Mouse (Mus musculus) embryonic facial prominence, embryonic 11.5 days (tissue): ENCODE results near the gene Jazf1. TPM values are rescaled to one million over a fixed set of nuclear protein-coding genes. Genes with fewer than 3 reads are reported as not detected.

ENCODE experiments used
- ATAC-seq: fragments of 200-750 bp; cut with Nextera tagmentation; replicated peaks from 2 replicates; pipeline ENCODE4 v1.8.0; 2017; ENCODE audit warnings: low read depth; ENCODE audit not compliant: insufficient number of reproducible peaks, low FRiP score, low TSS enrichment
- DNase-seq: peaks from one replicate; pipeline ENCODE4 v3.0.0-alpha.2; 2015; ENCODE audit warnings: low spot score
- H3K27ac ChIP-seq: fragments of 300-500 bp; sonication (generic); replicated peaks from 2 replicates; pipeline ENCODE4 v1.5.1; 2014; ENCODE audit warnings: mild to moderate bottlenecking, low read depth, low read length, control low read depth
- H3K27me3 ChIP-seq: fragments of 300-500 bp; sonication (generic); 2 replicates; pipeline ENCODE4 v1.6.1; 2014; ENCODE audit warnings: mild to moderate bottlenecking, low read length, moderate library complexity, mixed read lengths; ENCODE audit not compliant: control insufficient read depth, insufficient read depth
- H3K36me3 ChIP-seq: fragments of 300-500 bp; sonication (generic); replicated peaks from 2 replicates; pipeline ENCODE4 v1.6.1; 2014; ENCODE audit warnings: low read depth, mild to moderate bottlenecking, low read length, moderate library complexity, mixed read lengths; ENCODE audit not compliant: control insufficient read depth, insufficient read depth
- H3K4me1 ChIP-seq: fragments of 300-500 bp; sonication (generic); 2 replicates; pipeline ENCODE4 v1.6.1; 2014; ENCODE audit warnings: low read length, mixed read lengths; ENCODE audit not compliant: control insufficient read depth, insufficient read depth
- H3K4me2 ChIP-seq: fragments of 300-500 bp; sonication (generic); 2 replicates; pipeline ENCODE4 v1.6.1; 2014; ENCODE audit warnings: low read depth, mild to moderate bottlenecking, control low read depth, low read length, moderate library complexity
- H3K4me3 ChIP-seq: fragments of 300-500 bp; sonication (generic); 2 replicates; pipeline ENCODE4 v1.5.1; 2014; ENCODE audit warnings: low read depth, low read length, control low read depth
- H3K9ac ChIP-seq: fragments of 300-500 bp; sonication (generic); replicated peaks from 2 replicates; pipeline ENCODE4 v1.6.1; 2014; ENCODE audit warnings: mild to moderate bottlenecking, control low read depth, low read length
- H3K9me3 ChIP-seq: fragments of 300-500 bp; sonication (generic); replicated peaks from 2 replicates; pipeline ENCODE4 v1.6.1; 2016; ENCODE audit warnings: mild to moderate bottlenecking, low read length, inconsistent platforms, mixed read lengths; ENCODE audit not compliant: control insufficient read depth
- WGBS: fragments of 180-500 bp; shearing (Covaris S2); extraction: QIAGEN DNeasy Blood & Tissue Kit; methylation state at CpG from one replicate; pipeline ENCODE4 v1.1.7; 2014; 5-methylcytosine and 5-hydroxymethylcytosine counted together
- polyA plus RNA-seq: library from polyadenylated mRNA; unstranded; fragments of >200 nt; fragmentation: Nextera tagmentation; extraction: Ambion mirVana; gene quantifications from 2 replicates; pipeline ENCODE4 v1.2.1, GENCODE M21; 2014

Jazf1 gene
- 5.0 and 6.5 TPM in 2 replicates for polyA plus RNA-seq

DNA sequence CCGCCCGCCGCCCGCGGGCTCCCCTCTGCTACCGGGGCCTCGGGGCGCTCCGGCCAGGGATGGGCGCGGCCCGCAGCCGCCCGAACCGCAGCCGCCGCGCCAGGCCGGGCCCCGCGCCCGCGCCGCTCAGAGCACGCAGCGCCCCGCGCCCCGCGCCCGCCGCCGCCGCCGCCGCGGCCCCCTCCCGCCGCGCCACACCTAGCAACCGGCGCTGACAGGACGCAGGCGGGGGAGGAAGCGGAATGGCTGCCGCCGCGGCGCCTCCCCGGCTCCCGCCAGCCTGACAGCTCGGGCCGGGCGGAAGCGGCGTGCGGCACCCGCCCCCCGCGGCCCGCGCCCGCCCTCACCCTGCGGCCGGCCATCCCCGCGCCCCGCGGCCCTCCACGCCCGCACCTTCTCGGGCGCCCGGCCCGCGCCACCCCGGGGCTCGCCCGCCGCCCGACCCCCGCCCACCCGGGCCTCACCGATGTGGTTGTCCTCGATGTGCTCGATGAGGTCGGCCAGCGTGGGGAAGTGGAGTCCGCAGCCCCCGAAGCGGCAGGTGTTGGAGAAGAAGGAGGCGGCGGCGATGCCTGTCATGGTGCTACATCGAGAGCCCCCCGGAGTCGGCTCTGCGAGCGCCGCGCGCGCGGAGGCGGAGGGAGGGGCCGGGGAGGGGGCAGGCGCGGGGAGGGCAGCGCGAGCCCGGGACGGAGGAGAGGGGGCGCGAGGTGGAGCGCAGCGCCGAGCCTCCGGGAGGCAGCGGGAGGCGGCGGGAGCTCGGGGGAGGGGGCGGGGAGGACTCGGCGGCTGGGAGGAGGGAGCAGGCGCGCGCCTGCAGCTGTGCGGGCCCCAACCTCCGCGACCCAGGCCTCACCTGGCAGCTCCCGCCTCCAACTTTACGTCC is at the start of gene Jazf1:
Gene Jazf1, minus strand, starts transcription at position 643 of the 886 bp plus-strand sequence.
- H3K9me3 ChIP-seq: no peaks in the 10 kb centered on the region
- no peaks in the 10 kb centered on the region for H3K36me3 ChIP-seq
- peak within 1 kb of the TSS; percentile 97 for H3K4me2 ChIP-seq
- ATAC-seq: peak; percentile 73
- H3K9ac ChIP-seq: peak within 1 kb of the TSS; percentile 72
- WGBS: 1% methylated on average over 41 of the region's 133 CpGs
- peaks cover 14% of the 10 kb centered on the region for H3K27me3 ChIP-seq
- DNase-seq: peak; percentile 52
- H3K4me3 ChIP-seq: peak within 1 kb of the TSS; percentile 72
- H3K4me1 ChIP-seq: peaks cover 2% of the 10 kb centered on the region; the same call in 1 of the 2 replicates
- no peak within 1 kb of the TSS for H3K27ac ChIP-seq

GRCm38 (mm10) chr6:53117855-53118254 is 49.4 kb upstream of the Jazf1 start:
- H3K27me3 ChIP-seq: no peaks in the 10 kb centered on the region
- H3K4me2 ChIP-seq: no peak overlapping the region
- H3K9me3 ChIP-seq: no peaks in the 10 kb centered on the region
- 56% methylated on average over 1 of the region's 1 CpGs for WGBS
- no peak for DNase-seq
- no peak overlapping the region for H3K4me3 ChIP-seq
- H3K4me1 ChIP-seq: no peaks in the 10 kb centered on the region
- H3K36me3 ChIP-seq: no peaks in the 10 kb centered on the region
- ATAC-seq: no peak
- no peak overlapping the region for H3K27ac ChIP-seq
- no peak overlapping the region for H3K9ac ChIP-seq

DNA sequence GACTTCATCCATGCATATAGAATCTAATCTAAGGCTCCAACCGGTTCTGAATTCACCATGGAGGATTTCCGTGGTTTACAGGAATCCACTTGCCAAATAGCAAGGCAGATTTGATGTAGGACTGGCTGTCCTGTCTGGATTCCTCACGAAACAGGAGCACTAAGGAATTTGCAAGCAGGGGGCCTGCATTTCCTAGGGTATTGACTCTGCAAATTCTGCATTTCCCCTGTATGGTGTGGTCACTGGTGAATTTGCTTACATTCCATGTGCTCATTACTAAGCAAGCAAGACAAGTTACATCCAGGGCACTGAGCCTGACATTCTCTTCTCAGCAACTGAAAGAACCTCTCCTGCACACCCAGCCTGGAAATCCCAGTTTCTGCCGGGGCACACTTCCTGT is 18.4 kb upstream of the Jazf1 start:
- Histone ChIP-seq H3K27me3 (no peaks in the 10 kb centered on the region), H3K4me1 (no peaks in the 10 kb centered on the region), H3K4me2 (no peak overlapping the region), H3K9ac (no peak overlapping the region), H3K9me3 (no peaks in the 10 kb centered on the region), H3K4me3 (no peak overlapping the region), H3K27ac (no peak overlapping the region), H3K36me3 (no peaks in the 10 kb centered on the region)
- WGBS: 50% methylated on average over 4 of the region's 4 CpGs
- no peak for ATAC-seq
- DNase-seq: no peak

- ATAC-seq (no peak), DNase-seq (no peak)
- Histone ChIP-seq H3K9me3 (no peaks in the 10 kb centered on the region), H3K27ac (no peak overlapping the region), H3K4me3 (no peak overlapping the region), H3K36me3 (no peaks in the 10 kb centered on the region), H3K4me1 (no peaks in the 10 kb centered on the region), H3K27me3 (no peaks in the 10 kb centered on the region), H3K9ac (no peak overlapping the region), H3K4me2 (no peak overlapping the region)
- WGBS: 79% methylated on average over 4 of the region's 4 CpGs
Observed at GRCm38 (mm10) chr6:53081241-53081640, 12.8 kb upstream of the Jazf1 start.

- H3K9me3 ChIP-seq: no peaks in the 10 kb centered on the region
- no peak overlapping the region for H3K9ac ChIP-seq
- H3K27me3 ChIP-seq: no peaks in the 10 kb centered on the region
- ATAC-seq: no peak
- WGBS: 48% methylated on average over 2 of the region's 2 CpGs
- no peak overlapping the region for H3K27ac ChIP-seq
- no peak overlapping the region for H3K4me3 ChIP-seq
- no peak for DNase-seq
- no peaks in the 10 kb centered on the region for H3K36me3 ChIP-seq
- H3K4me2 ChIP-seq: no peak overlapping the region
- H3K4me1 ChIP-seq: no peaks in the 10 kb centered on the region
Observed at GRCm38 (mm10) chr6:53078671-53079070, 10.2 kb upstream of the Jazf1 start.

DNA sequence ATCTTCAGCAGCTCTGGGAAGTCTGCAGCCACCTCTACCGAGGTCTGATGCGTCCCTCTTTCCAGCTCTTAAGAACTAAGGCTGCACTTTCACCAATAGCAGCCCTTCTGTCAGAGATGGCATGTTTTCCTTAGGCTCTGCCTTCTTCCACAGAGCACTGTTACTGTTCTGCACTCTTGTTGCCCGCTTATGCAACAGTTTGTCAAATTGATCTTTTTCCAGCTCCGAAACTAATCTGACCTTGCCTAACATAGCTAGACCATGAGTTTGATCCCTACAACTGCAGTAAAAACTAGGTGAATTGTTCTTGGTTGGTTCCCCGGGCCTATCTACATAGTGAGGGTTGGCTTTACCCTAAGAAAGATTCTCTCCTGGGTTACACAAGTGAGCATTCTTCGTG is 3.3 kb upstream of the Jazf1 start:
- Histone ChIP-seq H3K4me1 (peaks cover 2% of the 10 kb centered on the region; the same call in 1 of the 2 replicates), H3K4me2 (no peak overlapping the region), H3K27me3 (peaks cover 14% of the 10 kb centered on the region), H3K4me3 (no peak overlapping the region), H3K9ac (no peak overlapping the region), H3K9me3 (no peaks in the 10 kb centered on the region), H3K27ac (no peak overlapping the region), H3K36me3 (no peaks in the 10 kb centered on the region)
- ATAC-seq: no peak
- 81% methylated on average over 6 of the region's 6 CpGs for WGBS
- DNase-seq: no peak

GRCm38 (mm10) chr6:53069976-53070575 is 1.6 kb upstream of the Jazf1 start:
- WGBS: 40% methylated on average over 5 of the region's 5 CpGs

DNA sequence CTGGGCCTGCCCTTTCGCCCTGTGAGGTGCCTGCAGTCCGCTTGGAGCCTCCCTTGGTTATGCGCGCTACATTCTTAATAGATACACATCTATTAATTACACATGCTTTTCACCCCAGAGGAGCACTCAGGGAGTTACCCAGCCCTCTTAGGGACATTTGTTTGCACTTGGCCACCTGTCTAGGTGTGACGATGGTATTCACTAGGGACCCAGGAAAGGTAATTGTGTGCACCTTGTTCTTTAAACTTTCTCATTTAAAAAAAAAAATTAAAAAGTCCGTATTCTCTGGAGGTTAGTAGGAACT is 396 bp upstream of the Jazf1 start:
- Histone ChIP-seq H3K4me1 (peaks cover 2% of the 10 kb centered on the region; the same call in 1 of the 2 replicates), H3K27me3 (peaks cover 14% of the 10 kb centered on the region), H3K9ac (peak overlapping the region; percentile 72), H3K27ac (no peak overlapping the region), H3K9me3 (no peaks in the 10 kb centered on the region), H3K4me3 (peak overlapping the region; percentile 72), H3K36me3 (no peaks in the 10 kb centered on the region), H3K4me2 (peak overlapping the region; percentile 97)
- no peak for ATAC-seq
- WGBS: 3% methylated on average over 6 of the region's 6 CpGs
- no peak for DNase-seq

More at GRCm38 (mm10) chr6:53069976-53070575, 1.6 kb upstream of the Jazf1 start:
- no peak overlapping the region for H3K27ac ChIP-seq
- no peaks in the 10 kb centered on the region for H3K9me3 ChIP-seq
- no peak overlapping the region for H3K4me3 ChIP-seq
- DNase-seq (no peak), ATAC-seq (no peak)
- peaks cover 14% of the 10 kb centered on the region for H3K27me3 ChIP-seq
- H3K36me3 ChIP-seq: no peaks in the 10 kb centered on the region
- H3K4me1 ChIP-seq: peaks cover 2% of the 10 kb centered on the region; the same call in 1 of the 2 replicates
- no peak overlapping the region for H3K4me2 ChIP-seq
- H3K9ac ChIP-seq: no peak overlapping the region
